Mouse (Mus musculus) kidney, adult 2 months (tissue): Measurements from ENCODE around the gene Pvalb. TPM values are rescaled to one million over a fixed set of nuclear protein-coding genes. Genes with fewer than 3 reads are reported as not detected.

Source experiments
- DNase-seq: peaks from one replicate; pipeline ENCODE4 v3.0.0; 2021
- H3K27ac ChIP-seq: fragments of 200-500 bp; 2 replicates; pipeline ENCODE4 v1.5.1; 2012; ENCODE audit warnings: low read depth, low read length, control low read depth, inconsistent platforms; ENCODE audit not compliant: insufficient read depth
- H3K27me3 ChIP-seq: fragments of 200-500 bp; replicated peaks from 2 replicates; pipeline ENCODE4 v1.6.1; 2012; ENCODE audit warnings: mild to moderate bottlenecking, moderate library complexity, low read length, inconsistent platforms; ENCODE audit not compliant: control insufficient read depth, insufficient read depth
- H3K36me3 ChIP-seq: fragments of 200-500 bp; 2 replicates; pipeline ENCODE4 v1.6.1; 2012; ENCODE audit warnings: mild to moderate bottlenecking, moderate library complexity, low read length, inconsistent platforms; ENCODE audit not compliant: control insufficient read depth, insufficient read depth
- H3K4me1 ChIP-seq: fragments of 200-500 bp; 2 replicates; pipeline ENCODE4 v1.6.1; 2011; ENCODE audit warnings: low read length; ENCODE audit not compliant: control insufficient read depth, insufficient read depth
- H3K4me3 ChIP-seq: fragments of 200-500 bp; 2 replicates; pipeline ENCODE4 v1.5.1; 2011; ENCODE audit warnings: mild to moderate bottlenecking, low read depth, low read length, control low read depth; ENCODE audit not compliant: insufficient read depth
- CTCF ChIP-seq: fragments of 200-500 bp; conservative IDR thresholded peaks from 2 replicates; pipeline ENCODE4 v1.5.1; 2011; ENCODE audit warnings: low read depth, mild to moderate bottlenecking, control low read depth, low read length, moderate library complexity, mixed read lengths; ENCODE audit not compliant: insufficient read depth, insufficient read length
- POLR2A ChIP-seq: fragments of 200-500 bp; IDR thresholded peaks from one replicate; pipeline ENCODE4 v1.6.1; 2011; ENCODE audit warnings: low read depth, low read length, control low read depth
- WGBS: fragments of 180-500 bp; shearing (Covaris S2); methylation state at CpG from one replicate; pipeline ENCODE4 v1.1.7; 2018; 5-methylcytosine and 5-hydroxymethylcytosine counted together
- polyA plus RNA-seq: library from polyadenylated mRNA; depleted of rRNA; stranded (reverse); fragments of >200 nt; gene quantifications from 2 replicates; pipeline ENCODE4 v1.2.3, GENCODE M21; 2012; rRNA removed

The Pvalb gene
- 16.8 and 53.3 TPM in 2 replicates for polyA plus RNA-seq

DNA sequence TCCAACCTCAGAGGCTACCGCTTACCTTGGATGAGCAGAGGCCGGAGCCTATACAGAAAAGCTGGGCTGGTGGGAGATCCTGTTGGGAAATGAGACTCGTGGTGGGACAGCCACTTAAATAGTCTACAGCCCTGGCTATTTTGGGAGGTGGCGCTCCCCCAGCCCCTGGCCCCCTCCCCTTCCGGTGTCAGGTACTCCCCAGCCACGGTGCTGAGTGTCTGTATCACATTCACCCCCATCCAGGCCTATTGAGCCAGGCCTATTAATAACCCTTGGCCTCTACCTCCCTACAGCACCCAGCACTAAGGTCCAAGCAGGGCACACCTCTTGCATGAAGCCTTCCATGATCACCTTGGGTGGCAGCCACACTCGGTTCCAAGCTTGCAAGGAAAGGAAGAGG, at the start of gene Pvalb:
Pvalb (minus strand) TSS at position 89 of the 400 bp plus-strand sequence.
- WGBS = 80% methylated on average over 7 of the region's 7 CpGs
- H3K4me1 ChIP-seq = no peaks in the 10 kb centered on the region
- no peak within 1 kb of the TSS for H3K4me3 ChIP-seq
- H3K27ac ChIP-seq = no peak within 1 kb of the TSS
- DNase-seq = no peak
- TF ChIP-seq CTCF (no peak), POLR2A (no peak)
- H3K36me3 ChIP-seq = no peaks in the 10 kb centered on the region
- H3K27me3 ChIP-seq = no peaks in the 10 kb centered on the region

DNA sequence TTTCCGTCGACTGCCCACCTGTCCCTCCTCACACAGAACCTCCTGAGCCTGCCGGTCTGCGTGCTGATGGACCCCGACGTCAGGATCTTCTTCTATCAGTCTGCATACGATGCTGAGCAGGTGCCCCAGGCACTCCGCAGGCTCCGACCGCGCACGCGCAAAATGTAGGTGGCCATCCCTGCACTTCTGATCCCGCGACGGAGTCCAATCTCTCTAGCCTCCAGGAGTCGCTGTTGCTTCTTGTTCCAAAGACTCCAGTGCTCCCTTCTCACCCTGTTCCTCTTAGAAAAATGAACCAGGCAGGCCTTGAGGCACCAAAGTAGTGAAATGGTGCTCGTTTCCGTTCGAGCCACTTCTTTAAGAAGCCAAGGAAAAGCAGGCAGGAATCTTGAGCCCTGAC, 48.6 kb upstream of the Pvalb start:
- Histone ChIP-seq H3K4me3 (no peak overlapping the region), H3K36me3 (no peaks in the 10 kb centered on the region), H3K27me3 (no peaks in the 10 kb centered on the region), H3K4me1 (no peaks in the 10 kb centered on the region), H3K27ac (no peak overlapping the region)
- no peak for TF ChIP-seq POLR2A
- TF ChIP-seq CTCF = peak; percentile 35; the same call in 1 of the 2 replicates
- 27% methylated on average over 20 of the region's 20 CpGs for WGBS
- DNase-seq = peak; percentile 10

GRCm38 (mm10) chr15:78248410-78248809, 42.2 kb upstream of the Pvalb start:
- no peaks in the 10 kb centered on the region for H3K36me3 ChIP-seq
- no peaks in the 10 kb centered on the region for H3K27me3 ChIP-seq
- no peak overlapping the region for H3K4me3 ChIP-seq
- H3K4me1 ChIP-seq = no peaks in the 10 kb centered on the region
- no peak overlapping the region for H3K27ac ChIP-seq
- TF ChIP-seq POLR2A (no peak), CTCF (no peak)
- no peak for DNase-seq
- WGBS = 59% methylated on average over 3 of the region's 3 CpGs

GRCm38 (mm10) chr15:78247659-78248058, 41.5 kb upstream of the Pvalb start:
- Histone ChIP-seq H3K4me1 (no peaks in the 10 kb centered on the region), H3K27me3 (no peaks in the 10 kb centered on the region), H3K36me3 (no peaks in the 10 kb centered on the region), H3K27ac (no peak overlapping the region), H3K4me3 (no peak overlapping the region)
- WGBS = 69% methylated on average over 2 of the region's 2 CpGs
- no peak for DNase-seq
- TF ChIP-seq CTCF (no peak), POLR2A (no peak)

- TF ChIP-seq POLR2A (no peak), CTCF (no peak)
- 80% methylated on average over 18 of the region's 18 CpGs for WGBS
- no peak overlapping the region for H3K27ac ChIP-seq
- no peaks in the 10 kb centered on the region for H3K36me3 ChIP-seq
- no peak for DNase-seq
- H3K4me1 ChIP-seq = no peaks in the 10 kb centered on the region
- H3K4me3 ChIP-seq = no peak overlapping the region
- no peaks in the 10 kb centered on the region for H3K27me3 ChIP-seq
Measured at GRCm38 (mm10) chr15:78246143-78247116, 40.2 kb upstream of the Pvalb start.

- 65% methylated on average over 7 of the region's 7 CpGs for WGBS
- DNase-seq = peak; percentile 29
- Histone ChIP-seq H3K4me3 (no peak within 1 kb of the TSS), H3K27me3 (no peaks in the 10 kb centered on the region), H3K4me1 (no peaks in the 10 kb centered on the region), H3K36me3 (no peaks in the 10 kb centered on the region), H3K27ac (no peak within 1 kb of the TSS)
- TF ChIP-seq CTCF (no peak), POLR2A (no peak)
Measured at GRCm38 (mm10) chr15:78244695-78245492, 38.7 kb upstream of the Pvalb start, which contains the start of gene Ncf4. Gene Ncf4 (plus strand): TSS chr15:78244801.

- Histone ChIP-seq H3K36me3 (no peaks in the 10 kb centered on the region), H3K4me1 (no peaks in the 10 kb centered on the region), H3K27ac (no peak overlapping the region), H3K27me3 (no peaks in the 10 kb centered on the region), H3K4me3 (no peak overlapping the region)
- DNase-seq = no peak
- no peak for TF ChIP-seq CTCF
- TF ChIP-seq POLR2A = no peak
- 80% methylated on average over 6 of the region's 6 CpGs for WGBS
Measured at GRCm38 (mm10) chr15:78243774-78244173, 37.6 kb upstream of the Pvalb start.
